Mouse (Mus musculus) liver, adult (tissue): ENCODE measurements around the gene A930018P22Rik.
A peak's percentile ranks its signal among the peaks of the same experiment; 100 is the strongest.

Source experiments
- GATA4 ChIP-seq: IDR thresholded peaks from 2 replicates; pipeline ENCODE4 v1.6.1; 2014; ENCODE audit warnings: mild to moderate bottlenecking, low read length; ENCODE audit not compliant: insufficient replicate concordance

The A930018P22Rik gene

GRCm38 (mm10) chr2:104122505-104123378 lies at the start of gene A930018P22Rik:
TSS of gene A930018P22Rik (plus strand) at chr2:104122769.
- TF ChIP-seq GATA4 = no peak; the same call in 1 of the 2 replicates

GRCm38 (mm10) chr2:104082474-104082873 lies 40.1 kb upstream of the A930018P22Rik start:
- TF ChIP-seq GATA4 = no peak

GRCm38 (mm10) chr2:104093305-104093704 lies 29.3 kb upstream of the A930018P22Rik start:
- TF ChIP-seq GATA4 = no peak

- TF ChIP-seq GATA4 = peak; percentile 35; the same call in 1 of the 2 replicates
Measured at GRCm38 (mm10) chr2:104095741-104096213, 26.8 kb upstream of the A930018P22Rik start, which contains the start of gene Cd59a. TSS of gene Cd59a (plus strand) at chr2:104095801.

GRCm38 (mm10) chr2:104096256-104096655 lies 26.3 kb upstream of the A930018P22Rik start:
- TF ChIP-seq GATA4 = no peak

- TF ChIP-seq GATA4 = peak; percentile 92; the same call in 1 of the 2 replicates
Measured at GRCm38 (mm10) chr2:104098529-104099230, 23.9 kb upstream of the A930018P22Rik start.

GRCm38 (mm10) chr2:104099231-104099585 lies 23.4 kb upstream of the A930018P22Rik start:
- no peak for TF ChIP-seq GATA4

- no peak for TF ChIP-seq GATA4
Measured at GRCm38 (mm10) chr2:104099946-104100345, 22.6 kb upstream of the A930018P22Rik start.

- no peak for TF ChIP-seq GATA4
Measured at GRCm38 (mm10) chr2:104104800-104105199, 17.8 kb upstream of the A930018P22Rik start.

- no peak for TF ChIP-seq GATA4
Measured at GRCm38 (mm10) chr2:104109528-104109927, 13.0 kb upstream of the A930018P22Rik start.

GRCm38 (mm10) chr2:104110031-104110430 lies 12.5 kb upstream of the A930018P22Rik start:
- TF ChIP-seq GATA4 = no peak

- TF ChIP-seq GATA4 = no peak
Measured at GRCm38 (mm10) chr2:104114898-104115297, 7.7 kb upstream of the A930018P22Rik start.

GRCm38 (mm10) chr2:104119097-104119496 lies 3.5 kb upstream of the A930018P22Rik start:
- TF ChIP-seq GATA4 = no peak

- no peak for TF ChIP-seq GATA4
Measured at GRCm38 (mm10) chr2:104120312-104120711, 2.3 kb upstream of the A930018P22Rik start.

GRCm38 (mm10) chr2:104121681-104122504 lies 676 bp upstream of the A930018P22Rik start:
- TF ChIP-seq GATA4 = no peak

- TF ChIP-seq GATA4 = no peak
Measured at GRCm38 (mm10) chr2:104123540-104123939, 971 bp downstream of the A930018P22Rik start.

- TF ChIP-seq GATA4 = no peak
Measured at GRCm38 (mm10) chr2:104124071-104124470, 1.5 kb downstream of the A930018P22Rik start.
